Mouse (Mus musculus) B cell, adult 2 months (primary cell): ENCODE data around the gene Inf2.
A peak's percentile ranks its signal among the peaks of the same experiment; 100 is the strongest.

Experiments
- DNase-seq, 2 experiments: peaks; one replicate each; pipeline ENCODE4 v3.0.0; 2022

Gene Inf2

GRCm38 (mm10) chr12:112571064-112571463 lies 17.5 kb upstream of the Inf2 start:
- DNase-seq, result no peak

- DNase-seq, result no peak
Observed at GRCm38 (mm10) chr12:112575274-112575986, 13.2 kb upstream of the Inf2 start.

- DNase-seq, result no peak
Observed at GRCm38 (mm10) chr12:112576341-112576740, 12.2 kb upstream of the Inf2 start.

- DNase-seq, result no peak
Observed at GRCm38 (mm10) chr12:112576749-112577148, 11.8 kb upstream of the Inf2 start.

GRCm38 (mm10) chr12:112578296-112579090 lies 10.1 kb upstream of the Inf2 start:
- no peak for DNase-seq

GRCm38 (mm10) chr12:112579430-112579829 lies 9.2 kb upstream of the Inf2 start:
- no peak for DNase-seq

- DNase-seq, result no peak
Observed at GRCm38 (mm10) chr12:112579926-112580325, 8.7 kb upstream of the Inf2 start.

- DNase-seq, result no peak
Observed at GRCm38 (mm10) chr12:112581113-112581512, 7.5 kb upstream of the Inf2 start.

- no peak for DNase-seq
Observed at GRCm38 (mm10) chr12:112584954-112585353, 3.6 kb upstream of the Inf2 start.

- peak; percentile 45 for DNase-seq
Observed at GRCm38 (mm10) chr12:112585924-112586538, 2.6 kb upstream of the Inf2 start.

GRCm38 (mm10) chr12:112587125-112588124 lies 1.2 kb upstream of the Inf2 start:
- DNase-seq, result peak; percentile 58 to 63

- peak in 1 of 2 experiments; percentile 38 for DNase-seq
Observed at GRCm38 (mm10) chr12:112589491-112590191, 1.1 kb downstream of the Inf2 start.

GRCm38 (mm10) chr12:112590566-112591239 lies 2.1 kb downstream of the Inf2 start:
- DNase-seq, result no peak

GRCm38 (mm10) chr12:112591240-112591639 lies 2.7 kb downstream of the Inf2 start:
- no peak for DNase-seq

- no peak for DNase-seq
Observed at GRCm38 (mm10) chr12:112591730-112592129, 3.1 kb downstream of the Inf2 start.

GRCm38 (mm10) chr12:112592985-112593734 lies 4.6 kb downstream of the Inf2 start:
- no peak for DNase-seq

GRCm38 (mm10) chr12:112593951-112594915 lies 5.6 kb downstream of the Inf2 start:
- peak; percentile 51 to 52 for DNase-seq

GRCm38 (mm10) chr12:112594989-112595388 lies 6.4 kb downstream of the Inf2 start:
- no peak for DNase-seq

- no peak for DNase-seq
Observed at GRCm38 (mm10) chr12:112595626-112596025, 7.0 kb downstream of the Inf2 start.
